Mouse (Mus musculus): ENCODE data around the gene Rnf183. TPM values are rescaled to one million over a fixed set of nuclear protein-coding genes. Genes with fewer than 3 reads are reported as not detected.
A peak's percentile ranks its signal among the peaks of the same experiment; 100 is the strongest.

Rnf183 gene
- polyA plus RNA-seq, 1 experiment, result 0.20 TPM

GRCm38 (mm10) chr4:62385439-62385838, 49.6 kb downstream of the Rnf183 start:
- DNase-seq (ENCODE audit: extremely low spot score in 1 of 2, low spot score in 1 of 2), result peak in 1 of 2 experiments; percentile 38

- no peak for DNase-seq (ENCODE audit: extremely low spot score in 1 of 2, low spot score in 1 of 2)
Measured at GRCm38 (mm10) chr4:62384159-62384558, 50.9 kb downstream of the Rnf183 start.

- DNase-seq (ENCODE audit: extremely low spot score in 1 of 2, low spot score in 1 of 2), result no peak
Measured at GRCm38 (mm10) chr4:62383752-62384151, 51.3 kb downstream of the Rnf183 start.

- DNase-seq (ENCODE audit: extremely low spot score in 1 of 2, low spot score in 1 of 2), result no peak
Measured at GRCm38 (mm10) chr4:62383207-62383606, 51.8 kb downstream of the Rnf183 start.

- DNase-seq (ENCODE audit: extremely low spot score in 1 of 2, low spot score in 1 of 2), result no peak
Measured at GRCm38 (mm10) chr4:62379724-62380381, 55.2 kb downstream of the Rnf183 start.

Other genes starting within 250 kb of the Rnf183 start
- gene Zfp37, start 204.2 kb downstream of the Rnf183 start, polyA plus RNA-seq (2012; rRNA removed), result 11.6 and 11.9 TPM in 2 replicates
- 10.3 and 11.6 TPM in 2 replicates for gene Slc31a2, start 172.7 kb downstream of the Rnf183 start, polyA plus RNA-seq (2012; rRNA removed)
- gene Fkbp15, start 74.7 kb downstream of the Rnf183 start, polyA plus RNA-seq (2012; rRNA removed), result 24.4 and 27.2 TPM in 2 replicates
- 19.9 and 20.0 TPM in 2 replicates for gene Slc31a1, start 74.5 kb downstream of the Rnf183 start, polyA plus RNA-seq (2012; rRNA removed)
- 54.6 and 57.6 TPM in 2 replicates for gene Cdc26, start 26.6 kb downstream of the Rnf183 start, polyA plus RNA-seq (2012; rRNA removed)
- gene Prpf4, start 26.5 kb downstream of the Rnf183 start, polyA plus RNA-seq (2012; rRNA removed), result 15.6 and 17.4 TPM in 2 replicates
- 7.1 and 8.4 TPM in 2 replicates for gene Wdr31, start 35.6 kb upstream of the Rnf183 start, polyA plus RNA-seq (2012; rRNA removed)
- gene Bspry, start 44.8 kb upstream of the Rnf183 start, polyA plus RNA-seq (2012; rRNA removed), result 0.60 and 0.78 TPM in 2 replicates
- gene Hdhd3, start 68.2 kb upstream of the Rnf183 start, polyA plus RNA-seq (2012; rRNA removed), result 6.8 and 8.0 TPM in 2 replicates
- 37.2 and 43.1 TPM in 2 replicates for gene Alad, start 84.7 kb upstream of the Rnf183 start, polyA plus RNA-seq (2012; rRNA removed)
- 30.6 and 31.3 TPM in 2 replicates for gene Pole3, start 89.8 kb upstream of the Rnf183 start, polyA plus RNA-seq (2012; rRNA removed)
- 0.44 TPM in 2 replicates for gene 4933430I17Rik, start 90.1 kb upstream of the Rnf183 start, polyA plus RNA-seq (2012; rRNA removed)
- 46.3 and 48.4 TPM in 2 replicates for gene Rgs3, start 124.6 kb upstream of the Rnf183 start, polyA plus RNA-seq (2012; rRNA removed)

Measured in frontal cortex, adult 2 months (tissue).